Mouse (Mus musculus) G1E (cell line): ENCODE measurements around the gene Gtf2a1. TPM values are rescaled to one million over a fixed set of nuclear protein-coding genes. Genes with fewer than 3 reads are reported as not detected.

ENCODE experiments used
- ATAC-seq: 2 replicates; pipeline ENCODE4 v1.8.0; 2016; ENCODE audit warnings: mild to moderate bottlenecking; ENCODE audit not compliant: insufficient number of reproducible peaks, poor library complexity, low FRiP score, severe bottlenecking; ENCODE audit errors: extremely low read depth
- DNase-seq: peaks from one replicate; pipeline ENCODE4 v3.0.0; 2012; ENCODE audit warnings: low spot score
- H3K27me3 ChIP-seq: 2 replicates; pipeline ENCODE4 v1.6.1; 2012; ENCODE audit warnings: mild to moderate bottlenecking, low read length, inconsistent platforms; ENCODE audit not compliant: insufficient read depth
- H3K36me3 ChIP-seq: replicated peaks from 2 replicates; pipeline ENCODE3; 2012; ENCODE audit warnings: mild to moderate bottlenecking, inconsistent platforms
- H3K4me1 ChIP-seq: 2 replicates; pipeline ENCODE4 v1.6.1; 2012; ENCODE audit warnings: low read depth, low read length, inconsistent platforms, mixed read lengths; ENCODE audit not compliant: insufficient read depth
- H3K4me3 ChIP-seq: 2 replicates; pipeline ENCODE4 v1.5.1; 2012; ENCODE audit warnings: low read depth, mild to moderate bottlenecking, inconsistent platforms, low read length, moderate library complexity, mixed read lengths
- H3K9me3 ChIP-seq: replicated peaks from 2 replicates; pipeline ENCODE4 v1.6.1; 2012; ENCODE audit warnings: inconsistent platforms
- CTCF ChIP-seq: IDR thresholded peaks from 2 replicates; pipeline ENCODE4 v1.5.1; 2012; ENCODE audit warnings: low read depth, low read length, inconsistent platforms, mixed read lengths
- GATA1 ChIP-seq: IDR thresholded peaks from 2 replicates; pipeline ENCODE4 v1.6.1; 2012; ENCODE audit warnings: borderline replicate concordance, low read length, inconsistent platforms, mixed read lengths
- GATA2 ChIP-seq: IDR thresholded peaks from 2 replicates; pipeline ENCODE4 v1.6.1; 2012; ENCODE audit warnings: low read depth, low read length, inconsistent platforms, borderline replicate concordance
- POLR2AphosphoS5 ChIP-seq: IDR thresholded peaks from 2 replicates; pipeline ENCODE4 v1.6.1; 2012; ENCODE audit warnings: low read depth, low read length, inconsistent platforms; ENCODE audit not compliant: insufficient replicate concordance
- TAL1 ChIP-seq: conservative IDR thresholded peaks from 2 replicates; pipeline ENCODE4 v1.6.1; 2012; ENCODE audit warnings: low read depth, low read length, inconsistent platforms, mixed read lengths
- polyA plus RNA-seq: library from polyadenylated mRNA; stranded (reverse); fragments of >175 nt; gene quantifications from 2 replicates; pipeline ENCODE4 v1.2.3, GENCODE M21; 2012
- total RNA-seq, 2 experiments: library from RNA; stranded (forward) in 1 of 2; stranded (reverse) in 1 of 2; fragments of 200-1000 nt in 1 of 2; fragments of >200 nt in 1 of 2; fragmentation: Nextera tagmentation in 1 of 2; gene quantifications; 2 replicates each; pipeline ENCODE4 v1.2.3; 2014 to 2017

Gene Gtf2a1
- total and polyA plus RNA-seq, 3 experiments: 13.5 to 153 (median 76.3) TPM

- H3K4me1 ChIP-seq: no peaks in the 10 kb centered on the region
- no peaks in the 10 kb centered on the region for H3K36me3 ChIP-seq
- TF ChIP-seq TAL1: no peak
- TF ChIP-seq GATA1: no peak
- no peak for TF ChIP-seq GATA2
- TF ChIP-seq POLR2AphosphoS5: no peak
- no peak for TF ChIP-seq CTCF
- no peak for DNase-seq
- H3K9me3 ChIP-seq: no peaks in the 10 kb centered on the region
- no peak for ATAC-seq
- peaks cover 22% of the 10 kb centered on the region for H3K27me3 ChIP-seq
- H3K4me3 ChIP-seq: no peak overlapping the region
Measured at GRCm38 (mm10) chr12:91607678-91608077, 17.4 kb upstream of the Gtf2a1 start.

DNA sequence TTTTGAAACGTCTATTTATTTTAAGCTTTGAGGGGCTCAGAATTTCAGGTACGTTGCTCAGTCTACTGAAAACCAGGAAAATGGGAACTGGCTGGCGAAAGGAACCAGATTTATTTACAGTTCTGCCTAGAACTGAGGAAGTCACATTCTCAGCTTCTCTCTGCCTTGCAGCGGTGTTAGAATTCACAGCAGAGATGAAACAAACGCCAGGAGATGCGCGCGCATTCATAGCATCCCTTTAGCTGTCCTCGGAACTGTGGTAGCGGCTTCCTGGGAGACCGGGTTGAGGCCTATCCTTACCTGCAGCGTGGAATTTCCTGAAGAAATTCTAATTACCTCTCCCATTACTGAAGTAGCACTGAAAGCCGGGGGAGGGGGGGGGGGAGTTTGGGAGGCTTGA, 16.4 kb upstream of the Gtf2a1 start:
- no peaks in the 10 kb centered on the region for H3K9me3 ChIP-seq
- ATAC-seq (no peak), DNase-seq (no peak)
- no peak overlapping the region for H3K4me3 ChIP-seq
- no peaks in the 10 kb centered on the region for H3K4me1 ChIP-seq
- TF ChIP-seq GATA2: no peak
- no peaks in the 10 kb centered on the region for H3K36me3 ChIP-seq
- peaks cover 17% of the 10 kb centered on the region for H3K27me3 ChIP-seq

GRCm38 (mm10) chr12:91604600-91604999, 14.3 kb upstream of the Gtf2a1 start:
- Histone ChIP-seq H3K9me3 (no peaks in the 10 kb centered on the region), H3K36me3 (no peaks in the 10 kb centered on the region), H3K27me3 (peaks cover 17% of the 10 kb centered on the region), H3K4me1 (no peaks in the 10 kb centered on the region; the same call in 1 of the 2 replicates), H3K4me3 (no peak overlapping the region)
- DNase-seq (no peak), ATAC-seq (no peak)
- TF ChIP-seq GATA1 (no peak), CTCF (no peak), POLR2AphosphoS5 (no peak), GATA2 (no peak), TAL1 (no peak)

GRCm38 (mm10) chr12:91592128-91592527, 1.8 kb upstream of the Gtf2a1 start:
- peaks cover 23% of the 10 kb centered on the region for H3K4me1 ChIP-seq
- TF ChIP-seq CTCF: no peak
- no peak for TF ChIP-seq POLR2AphosphoS5
- TF ChIP-seq GATA2: no peak
- no peak for TF ChIP-seq TAL1
- no peak for TF ChIP-seq GATA1
- peaks cover 3% of the 10 kb centered on the region; the same call in 1 of the 2 replicates for H3K27me3 ChIP-seq
- H3K36me3 ChIP-seq: peaks cover 7% of the 10 kb centered on the region
- no peak for ATAC-seq
- no peaks in the 10 kb centered on the region for H3K9me3 ChIP-seq
- H3K4me3 ChIP-seq: no peak overlapping the region
- no peak for DNase-seq

- DNase-seq: no peak
- no peaks in the 10 kb centered on the region for H3K27me3 ChIP-seq
- H3K9me3 ChIP-seq: no peaks in the 10 kb centered on the region
- peaks cover 26% of the 10 kb centered on the region for H3K4me1 ChIP-seq
- ATAC-seq: no peak
- peak overlapping the region; percentile 86; the same call in 1 of the 2 replicates for H3K4me3 ChIP-seq
- no peak for TF ChIP-seq CTCF
- no peak for TF ChIP-seq POLR2AphosphoS5
- TF ChIP-seq GATA2: no peak
- peaks cover 10% of the 10 kb centered on the region for H3K36me3 ChIP-seq
Measured at GRCm38 (mm10) chr12:91591191-91591590, 904 bp upstream of the Gtf2a1 start.

- TF ChIP-seq TAL1 (no peak), GATA1 (no peak), CTCF (no peak)
- H3K9me3 ChIP-seq: peaks cover 2% of the 10 kb centered on the region; the same call in 1 of the 2 replicates
- peak; percentile 39 for DNase-seq
- no peaks in the 10 kb centered on the region for H3K27me3 ChIP-seq
- peaks cover 15% of the 10 kb centered on the region for H3K36me3 ChIP-seq
- peak overlapping the region; percentile 86 for H3K4me3 ChIP-seq
- ATAC-seq: peak; percentile 28; the same call in 1 of the 2 replicates
- peaks cover 29% of the 10 kb centered on the region for H3K4me1 ChIP-seq
Measured at GRCm38 (mm10) chr12:91590716-91591115, 429 bp upstream of the Gtf2a1 start.

DNA sequence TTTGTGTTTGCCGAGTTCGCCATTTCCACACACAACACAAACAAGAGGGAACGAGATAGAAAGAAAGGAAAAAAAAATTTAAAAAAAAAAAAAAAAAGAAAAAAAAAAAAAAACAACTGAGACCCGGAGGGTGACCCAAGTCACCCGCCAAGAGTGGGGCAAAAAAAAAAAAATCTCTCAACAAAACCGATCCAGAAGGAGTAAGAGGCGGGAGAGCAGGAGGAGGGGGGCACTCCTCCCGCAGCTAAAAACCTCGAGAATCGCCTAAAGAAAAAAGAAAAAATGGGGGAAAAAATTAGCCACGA, 793 bp downstream of the Gtf2a1 start:
- peaks cover 37% of the 10 kb centered on the region for H3K4me1 ChIP-seq
- DNase-seq (no peak), ATAC-seq (no peak)
- no peak for TF ChIP-seq CTCF
- no peak for TF ChIP-seq POLR2AphosphoS5
- TF ChIP-seq GATA2: no peak
- no peak for TF ChIP-seq TAL1
- no peak for TF ChIP-seq GATA1
- peaks cover 2% of the 10 kb centered on the region; the same call in 1 of the 2 replicates for H3K9me3 ChIP-seq
- peak overlapping the region; percentile 82 for H3K4me3 ChIP-seq
- H3K27me3 ChIP-seq: no peaks in the 10 kb centered on the region
- H3K36me3 ChIP-seq: peaks cover 26% of the 10 kb centered on the region
